Comparison of ENCODE assay signal across 16 mouse cellular contexts in genomic region chr17:26623991-26624390, GRCm38 (mm10).
"Had no signal": no experiment of that assay in that cellular context is flagged by ENCODE, and none has a peak within 500 bp of the region (broad histone marks: within the 10 kb centered on the region; RNA-seq: fewer than 3 reads in every experiment).

No protein-coding gene starts in this region.

- H3K27ac ChIP-seq: neural tube, embryonic 13.5 days; neural tube, embryonic 15.5 days; stomach, embryonic 15.5 days; stomach, postnatal 0 days had no signal

- H3K27me3 ChIP-seq: neural tube, embryonic 13.5 days; neural tube, embryonic 15.5 days; stomach, embryonic 15.5 days had no signal

- DNase-seq: retina, postnatal 1 day; right cerebral cortex, adult 18-20 months; right cerebral cortex, postnatal 14 days; right cerebral cortex, postnatal 25 days; right cerebral cortex, postnatal 4 days; spleen, adult 18-20 months; thymus, adult 18-20 months; thymus, adult 2 months; thymus, postnatal 14 days; thymus, postnatal 25 days; thymus, postnatal 36 days; thymus, postnatal 4 days had no signal

- H3K4me1 ChIP-seq: neural tube, embryonic 13.5 days had no signal

- H3K4me3 ChIP-seq: neural tube, embryonic 13.5 days; neural tube, embryonic 15.5 days; stomach, embryonic 15.5 days had no signal

- H3K4me2 ChIP-seq: neural tube, embryonic 13.5 days; neural tube, embryonic 15.5 days; stomach, embryonic 15.5 days had no signal

- H3K9ac ChIP-seq: neural tube, embryonic 13.5 days; neural tube, embryonic 15.5 days; stomach, embryonic 15.5 days had no signal

- H3K9me3 ChIP-seq: neural tube, embryonic 13.5 days; neural tube, embryonic 15.5 days; stomach, embryonic 15.5 days had no signal
